Comparison of ENCODE assay signal across 12 mouse cellular contexts in genomic region chr14:18106901-18107789, GRCm38 (mm10).
DNase-seq lines count a peak whose midpoint lies in the region; ATAC-seq and TF ChIP-seq lines count a peak whose summit lies in the region.
"Had no signal": no experiment of that assay in that cellular context is flagged by ENCODE, and none has a peak within 500 bp of the region (broad histone marks: within the 10 kb centered on the region; RNA-seq: fewer than 3 reads in every experiment).

No protein-coding gene starts in this region.

- no peak overlapping the region for H3K4me3 ChIP-seq in embryonic facial prominence, embryonic 14.5 days (ENCODE audit: low read depth, low read length)
- H3K4me3 ChIP-seq in embryonic facial prominence, embryonic 10.5 days = no peak overlapping the region
- no peak overlapping the region for H3K4me3 ChIP-seq in left cerebral cortex, adult 2 months
- H3K4me3 ChIP-seq in liver, embryonic 12.5 days = no peak overlapping the region
- H3K4me3 ChIP-seq: heart, embryonic 12.5 days had no signal

- intact Hi-C loops in left cerebral cortex, adult 2 months (cut with DNase I) = no loop called here

- H3K4me1 ChIP-seq in embryonic facial prominence, embryonic 14.5 days (ENCODE audit: control insufficient read depth, insufficient read depth, low read length) = no peaks in the 10 kb centered on the region
- no peaks in the 10 kb centered on the region for H3K4me1 ChIP-seq in embryonic facial prominence, embryonic 10.5 days
- H3K4me1 ChIP-seq in liver, embryonic 12.5 days = no peaks in the 10 kb centered on the region
- H3K4me1 ChIP-seq: heart, embryonic 12.5 days had no signal

- no peak overlapping the region for H3K4me2 ChIP-seq in embryonic facial prominence, embryonic 14.5 days (ENCODE audit: low read depth, low read length)
- no peak overlapping the region for H3K4me2 ChIP-seq in liver, embryonic 12.5 days
- H3K4me2 ChIP-seq: heart, embryonic 12.5 days had no signal

- no peak overlapping the region for H3K27ac ChIP-seq in embryonic facial prominence, embryonic 14.5 days (replicated peaks; ENCODE audit: low read depth, low read length)
- H3K27ac ChIP-seq in embryonic facial prominence, embryonic 10.5 days (replicated peaks) = no peak overlapping the region
- H3K27ac ChIP-seq in left cerebral cortex, adult 2 months = peak overlapping the region; percentile 96
- no peak overlapping the region for H3K27ac ChIP-seq in liver, embryonic 12.5 days

- no peak for ATAC-seq in embryonic facial prominence, embryonic 14.5 days (ENCODE audit: low read depth)
- ATAC-seq in liver, embryonic 12.5 days = no peak
- ATAC-seq: intestine, embryonic 16.5 days had no signal

- H3K9ac ChIP-seq in embryonic facial prominence, embryonic 14.5 days (ENCODE audit: low read depth, low read length) = no peak overlapping the region
- H3K9ac ChIP-seq in liver, embryonic 12.5 days = no peak overlapping the region
- H3K9ac ChIP-seq: heart, embryonic 12.5 days had no signal

- no peaks in the 10 kb centered on the region for H3K9me3 ChIP-seq in embryonic facial prominence, embryonic 14.5 days (ENCODE audit: control insufficient read depth, low read length)
- no peaks in the 10 kb centered on the region for H3K9me3 ChIP-seq in embryonic facial prominence, embryonic 10.5 days
- H3K9me3 ChIP-seq in liver, embryonic 12.5 days (replicated peaks) = no peaks in the 10 kb centered on the region

- no peaks in the 10 kb centered on the region for H3K27me3 ChIP-seq in embryonic facial prominence, embryonic 14.5 days (replicated peaks; ENCODE audit: control insufficient read depth, insufficient read depth, low read length)
- no peaks in the 10 kb centered on the region for H3K27me3 ChIP-seq in embryonic facial prominence, embryonic 10.5 days (replicated peaks; ENCODE audit: low read depth, poor library complexity, severe bottlenecking)
- no peaks in the 10 kb centered on the region for H3K27me3 ChIP-seq in liver, embryonic 12.5 days (replicated peaks)
- H3K27me3 ChIP-seq: heart, embryonic 12.5 days had no signal

- 54% methylated on average over 3 of the region's 3 CpGs for WGBS in embryonic facial prominence, embryonic 14.5 days
- WGBS in embryonic facial prominence, embryonic 10.5 days = 70% methylated on average over 3 of the region's 3 CpGs
- 46% methylated on average over 3 of the region's 3 CpGs for WGBS in liver, embryonic 12.5 days (ENCODE audit: insufficient replicate concordance)

- H3K36me3 ChIP-seq in embryonic facial prominence, embryonic 14.5 days (ENCODE audit: control insufficient read depth, insufficient read depth, low read length) = no peaks in the 10 kb centered on the region
- H3K36me3 ChIP-seq in embryonic facial prominence, embryonic 10.5 days (replicated peaks) = no peaks in the 10 kb centered on the region
- H3K36me3 ChIP-seq in liver, embryonic 12.5 days = no peaks in the 10 kb centered on the region
- H3K36me3 ChIP-seq: heart, embryonic 12.5 days had no signal

- TF ChIP-seq CTCF in left cerebral cortex, adult 2 months (IDR thresholded peaks at IDR 0.05) = no peak

- DNase-seq in embryonic facial prominence, embryonic 14.5 days (ENCODE audit: low spot score) = peak; percentile 3
- DNase-seq in embryonic facial prominence, embryonic 10.5 days (ENCODE audit: low spot score) = no peak
- peak; percentile 45 to 76 for DNase-seq in frontal cortex, postnatal 36 days (ENCODE audit: low spot score in 2 of 2)
- peak; percentile 41 to 45 for DNase-seq in left cerebral cortex, adult 2 months (ENCODE audit: extremely low spot score in 1 of 2, low spot score in 2 of 2)
- DNase-seq in right cerebral cortex, postnatal 25 days = peak; percentile 71
- no peak for DNase-seq in spleen, postnatal 14 days (ENCODE audit: low spot score in 2 of 2)
- DNase-seq in kidney, postnatal 4 days = no peak
- DNase-seq: adrenal gland, adult 2 months; gastrocnemius, postnatal 10 days had no signal

Comparison
In these comparisons a context has a peak if more than half of its experiments do, and no peak if none do; other contexts are left out.
1. DNase-seq: peak in embryonic facial prominence, embryonic 14.5 days (single experiment), frontal cortex, postnatal 36 days (2 of 2), left cerebral cortex, adult 2 months (2 of 2) and right cerebral cortex, postnatal 25 days (single experiment); none in embryonic facial prominence, embryonic 10.5 days (single experiment), spleen, postnatal 14 days (0 of 2) and kidney, postnatal 4 days (0 of 2).